Comparison of ENCODE assay signal across 8 mouse cellular contexts in genomic region chr16:8737341-8737665, GRCm38 (mm10). TPM values are rescaled to one million over a fixed set of nuclear protein-coding genes. Genes with fewer than 3 reads are reported as not detected.
DNase-seq lines count a peak whose midpoint lies in the region; ATAC-seq and TF ChIP-seq lines count a peak whose summit lies in the region.

No protein-coding gene starts in this region.

- DNase-seq in kidney, postnatal 10 days: no peak
- DNase-seq in left cerebral cortex, adult 18-20 months (ENCODE audit: low spot score in 2 of 2): no peak
- DNase-seq in right cerebral cortex, postnatal 36 days (ENCODE audit: low spot score in 2 of 2): no peak
- no peak for DNase-seq in urinary bladder, adult 2 months (ENCODE audit: low spot score)

- ATAC-seq in kidney, embryonic 15.5 days (replicated peaks; ENCODE audit: low FRiP score): peak; percentile 10; the same call in 1 of the 2 replicates
- ATAC-seq in hindbrain, embryonic 15.5 days (ENCODE audit: low FRiP score, low read depth): no peak
- no peak for ATAC-seq in midbrain, embryonic 15.5 days (replicated peaks)

- no peak for TF ChIP-seq POLR2A in cortical plate, adult 2 months (IDR thresholded peaks at IDR 0.05; ENCODE audit: extremely low read depth, insufficient read depth, low read length)

- TF ChIP-seq CTCF in cortical plate, adult 2 months (IDR thresholded peaks at IDR 0.05; ENCODE audit: extremely low read depth, insufficient read depth, low read length): no peak

- peak overlapping the region; percentile 82 for H3K4me2 ChIP-seq in kidney, embryonic 15.5 days
- H3K4me2 ChIP-seq in hindbrain, embryonic 15.5 days: peak overlapping the region; percentile 88
- H3K4me2 ChIP-seq in midbrain, embryonic 15.5 days: peak overlapping the region; percentile 76

- peak overlapping the region; percentile 90; the same call in 1 of the 2 replicates for H3K27ac ChIP-seq in kidney, embryonic 15.5 days
- no peak overlapping the region for H3K27ac ChIP-seq in cortical plate, adult 2 months (ENCODE audit: insufficient read depth, low read length)
- H3K27ac ChIP-seq in hindbrain, embryonic 15.5 days (replicated peaks): no peak overlapping the region
- no peak overlapping the region for H3K27ac ChIP-seq in midbrain, embryonic 15.5 days

- H3K27me3 ChIP-seq in kidney, embryonic 15.5 days: no peaks in the 10 kb centered on the region
- H3K27me3 ChIP-seq in hindbrain, embryonic 15.5 days: no peaks in the 10 kb centered on the region
- no peaks in the 10 kb centered on the region for H3K27me3 ChIP-seq in midbrain, embryonic 15.5 days (replicated peaks)

- H3K4me3 ChIP-seq in kidney, embryonic 15.5 days (replicated peaks): peak overlapping the region; percentile 98
- peak overlapping the region; percentile 92 for H3K4me3 ChIP-seq in cortical plate, adult 2 months (ENCODE audit: insufficient read depth, low read length)
- H3K4me3 ChIP-seq in hindbrain, embryonic 15.5 days: peak overlapping the region; percentile 97
- H3K4me3 ChIP-seq in midbrain, embryonic 15.5 days: peak overlapping the region; percentile 97

- WGBS in kidney, embryonic 15.5 days: under 1% methylated on average over 11 of the region's 11 CpGs
- WGBS in hindbrain, embryonic 15.5 days: 0% methylated on average over 11 of the region's 11 CpGs
- WGBS in midbrain, embryonic 15.5 days: under 1% methylated on average over 11 of the region's 11 CpGs

- H3K36me3 ChIP-seq in kidney, embryonic 15.5 days: no peaks in the 10 kb centered on the region
- no peaks in the 10 kb centered on the region for H3K36me3 ChIP-seq in hindbrain, embryonic 15.5 days
- H3K36me3 ChIP-seq in midbrain, embryonic 15.5 days (replicated peaks): no peaks in the 10 kb centered on the region

- peaks cover 35% of the 10 kb centered on the region for H3K4me1 ChIP-seq in kidney, embryonic 15.5 days
- H3K4me1 ChIP-seq in cortical plate, adult 2 months (ENCODE audit: control insufficient read depth, insufficient read depth, low read length): peaks cover 13% of the 10 kb centered on the region
- peaks cover 37% of the 10 kb centered on the region for H3K4me1 ChIP-seq in hindbrain, embryonic 15.5 days (replicated peaks)
- H3K4me1 ChIP-seq in midbrain, embryonic 15.5 days: peaks cover 39% of the 10 kb centered on the region

- H3K9me3 ChIP-seq in kidney, embryonic 15.5 days (replicated peaks): no peaks in the 10 kb centered on the region
- no peaks in the 10 kb centered on the region for H3K9me3 ChIP-seq in hindbrain, embryonic 15.5 days
- H3K9me3 ChIP-seq in midbrain, embryonic 15.5 days: no peaks in the 10 kb centered on the region

- peak overlapping the region; percentile 97 for H3K9ac ChIP-seq in kidney, embryonic 15.5 days
- peak overlapping the region; percentile 91 for H3K9ac ChIP-seq in hindbrain, embryonic 15.5 days
- H3K9ac ChIP-seq in midbrain, embryonic 15.5 days: peak overlapping the region; percentile 89

RNA-seq across cellular contexts. Expression of gene Usp7, which starts 54.8 kb away (rescaled TPM):
- polyA plus RNA-seq in kidney, embryonic 15.5 days (2015; fragmentation: Nextera tagmentation; extraction: Ambion mirVana): 26.4 and 31.3 TPM in 2 replicates
- polyA plus RNA-seq in cortical plate, adult 2 months (2012; rRNA removed): 96.0 and 107 TPM in 2 replicates
- 29.2 TPM in 2 replicates for polyA plus RNA-seq in hindbrain, embryonic 15.5 days (2015; fragmentation: Nextera tagmentation; extraction: Ambion mirVana)
- polyA plus RNA-seq in midbrain, embryonic 15.5 days (2015; fragmentation: Nextera tagmentation; extraction: Ambion mirVana): 32.2 and 34.2 TPM in 2 replicates
- 100 to 1,000 TPM; 160 to 165 TPM for total RNA-seq in left cerebral cortex, adult 18-20 months (2021)
- polyA plus RNA-seq in urinary bladder, adult 2 months (2012; rRNA removed): 61.8 and 67.7 TPM in 2 replicates

RNA-seq across cellular contexts. Expression of gene Gm5767, which starts 56.7 kb away (rescaled TPM):
- not detected in 2 replicates for polyA plus RNA-seq in kidney, embryonic 15.5 days (2015; fragmentation: Nextera tagmentation; extraction: Ambion mirVana)
- not detected in 2 replicates for polyA plus RNA-seq in cortical plate, adult 2 months (2012; rRNA removed)
- polyA plus RNA-seq in hindbrain, embryonic 15.5 days (2015; fragmentation: Nextera tagmentation; extraction: Ambion mirVana): not detected in 2 replicates
- 0.31 and 0.40 TPM in 2 replicates for polyA plus RNA-seq in midbrain, embryonic 15.5 days (2015; fragmentation: Nextera tagmentation; extraction: Ambion mirVana)
- total RNA-seq in left cerebral cortex, adult 18-20 months (2021): not detected
- not detected in 2 replicates for polyA plus RNA-seq in urinary bladder, adult 2 months (2012; rRNA removed)
